Mouse (Mus musculus) midbrain, postnatal 0 days (tissue): ENCODE data around the gene Caprin1. TPM values are rescaled to one million over a fixed set of nuclear protein-coding genes. Genes with fewer than 3 reads are reported as not detected.
A peak's percentile ranks its signal among the peaks of the same experiment; 100 is the strongest.

Experiments used
- ATAC-seq: fragments of 200-750 bp; cut with Nextera tagmentation; 2 replicates; pipeline ENCODE4 v1.8.0; 2017; ENCODE audit warnings: moderate number of reproducible peaks, mild to moderate bottlenecking, moderate TSS enrichment, moderate library complexity; ENCODE audit not compliant: low FRiP score
- DNase-seq: peaks from one replicate; pipeline ENCODE4 v3.0.0-alpha.2; 2015; ENCODE audit warnings: low spot score
- H3K27ac ChIP-seq: fragments of 300-500 bp; sonication (generic); 2 replicates; pipeline ENCODE4 v1.5.1; 2014; ENCODE audit warnings: low read depth, mild to moderate bottlenecking, low read length, mixed read lengths
- H3K27me3 ChIP-seq: fragments of 300-500 bp; sonication (generic); 2 replicates; pipeline ENCODE4 v1.6.1; 2014; ENCODE audit warnings: low read length, control low read depth, mixed read lengths; ENCODE audit not compliant: insufficient read depth
- H3K36me3 ChIP-seq: fragments of 300-500 bp; sonication (generic); 2 replicates; pipeline ENCODE4 v1.6.1; 2014; ENCODE audit warnings: low read length, control low read depth, mixed read lengths; ENCODE audit not compliant: insufficient read depth
- H3K4me1 ChIP-seq: fragments of 300-500 bp; sonication (generic); 2 replicates; pipeline ENCODE4 v1.6.1; 2014; ENCODE audit warnings: mild to moderate bottlenecking, control low read depth, antibody characterized with exemption, low read length, mixed read lengths; ENCODE audit not compliant: insufficient read depth
- H3K4me2 ChIP-seq: fragments of 300-500 bp; sonication (generic); 2 replicates; pipeline ENCODE4 v1.6.1; 2014; ENCODE audit warnings: low read depth, mild to moderate bottlenecking, low read length, mixed read lengths; ENCODE audit not compliant: poor library complexity, severe bottlenecking
- H3K4me3 ChIP-seq: fragments of 300-500 bp; sonication (generic); 2 replicates; pipeline ENCODE4 v1.5.1; 2014; ENCODE audit warnings: low read depth, mild to moderate bottlenecking, low read length, moderate library complexity
- H3K9ac ChIP-seq: fragments of 300-500 bp; sonication (generic); replicated peaks from 2 replicates; pipeline ENCODE4 v1.6.1; 2014; ENCODE audit warnings: mild to moderate bottlenecking, low read length, moderate library complexity, mixed read lengths; ENCODE audit not compliant: poor library complexity, severe bottlenecking
- H3K9me3 ChIP-seq: fragments of 300-500 bp; sonication (generic); 2 replicates; pipeline ENCODE4 v1.6.1; 2016; ENCODE audit warnings: low read length, control low read depth
- CTCF ChIP-seq: IDR thresholded peaks from 2 replicates; pipeline ENCODE4 v1.5.1; 2016; ENCODE audit warnings: antibody characterized with exemption, mild to moderate bottlenecking
- WGBS: fragments of 180-500 bp; shearing (Covaris S2); extraction: QIAGEN DNeasy Blood & Tissue Kit; methylation state at CpG from one replicate; pipeline ENCODE4 v1.1.7; 2014; 5-methylcytosine and 5-hydroxymethylcytosine counted together
- polyA plus RNA-seq: library from polyadenylated mRNA; unstranded; fragments of >200 nt; fragmentation: Nextera tagmentation; extraction: Ambion mirVana; gene quantifications from 2 replicates; pipeline ENCODE4 v1.2.1, GENCODE M21; 2015
- total RNA-seq: library from RNA; depleted of rRNA; stranded (reverse); fragments of >200 nt; gene quantifications from 2 replicates; pipeline ENCODE4 v1.2.3, GENCODE M21; 2014

The Caprin1 gene
- total and polyA plus RNA-seq, 2 experiments from 2014 or later: 226 to 269 TPM

DNA sequence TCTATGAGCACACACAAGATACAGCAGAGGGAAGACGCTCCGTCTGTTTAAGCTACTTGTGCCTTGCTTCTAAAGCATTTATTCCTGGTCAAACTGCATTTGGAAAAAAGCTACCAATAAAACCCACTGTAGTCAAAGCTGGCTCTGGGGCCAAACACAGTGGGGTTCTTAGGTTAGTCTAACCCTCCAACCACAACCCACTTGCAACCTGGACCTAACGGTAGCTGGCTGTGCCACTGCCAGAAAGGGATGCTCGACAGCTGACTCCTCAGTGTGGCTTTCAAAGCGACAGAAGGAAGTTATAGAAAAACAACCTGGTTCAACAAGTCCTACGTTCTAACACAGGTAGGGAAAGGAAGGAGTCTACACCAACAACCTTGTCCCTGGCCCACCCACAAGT lies 66.0 kb downstream of the Caprin1 start:
- no peak overlapping the region for H3K4me3 ChIP-seq
- DNase-seq: no peak
- no peak overlapping the region for H3K4me2 ChIP-seq
- H3K9ac ChIP-seq: no peak overlapping the region
- no peaks in the 10 kb centered on the region for H3K27me3 ChIP-seq
- no peaks in the 10 kb centered on the region for H3K4me1 ChIP-seq
- TF ChIP-seq CTCF: no peak
- peaks cover 60% of the 10 kb centered on the region for H3K36me3 ChIP-seq
- 89% methylated on average over 6 of the region's 6 CpGs for WGBS
- no peaks in the 10 kb centered on the region for H3K9me3 ChIP-seq
- ATAC-seq: no peak
- no peak overlapping the region for H3K27ac ChIP-seq

GRCm38 (mm10) chr2:103730999-103731398 lies 66.5 kb downstream of the Caprin1 start:
- DNase-seq: peak; percentile 70
- Histone ChIP-seq H3K4me3 (no peak overlapping the region), H3K36me3 (peaks cover 64% of the 10 kb centered on the region), H3K4me2 (no peak overlapping the region), H3K9me3 (no peaks in the 10 kb centered on the region), H3K4me1 (no peaks in the 10 kb centered on the region), H3K27me3 (no peaks in the 10 kb centered on the region), H3K27ac (no peak overlapping the region), H3K9ac (no peak overlapping the region)
- ATAC-seq: 0 out of 2 replicates have a peak, but pooled peaks have one; percentile 29
- 80% methylated on average over 8 of the region's 8 CpGs for WGBS
- TF ChIP-seq CTCF: peak; percentile 46

- H3K4me2 ChIP-seq: no peak overlapping the region
- H3K36me3 ChIP-seq: peaks cover 52% of the 10 kb centered on the region
- no peaks in the 10 kb centered on the region for H3K9me3 ChIP-seq
- 88% methylated on average over 12 of the region's 12 CpGs for WGBS
- H3K27me3 ChIP-seq: no peaks in the 10 kb centered on the region
- H3K27ac ChIP-seq: no peak overlapping the region
- TF ChIP-seq CTCF: no peak
- H3K9ac ChIP-seq: no peak overlapping the region
- H3K4me3 ChIP-seq: no peak overlapping the region
- no peak for DNase-seq
- no peaks in the 10 kb centered on the region for H3K4me1 ChIP-seq
- ATAC-seq: no peak
Observed at GRCm38 (mm10) chr2:103728027-103728540, 69.4 kb downstream of the Caprin1 start.

DNA sequence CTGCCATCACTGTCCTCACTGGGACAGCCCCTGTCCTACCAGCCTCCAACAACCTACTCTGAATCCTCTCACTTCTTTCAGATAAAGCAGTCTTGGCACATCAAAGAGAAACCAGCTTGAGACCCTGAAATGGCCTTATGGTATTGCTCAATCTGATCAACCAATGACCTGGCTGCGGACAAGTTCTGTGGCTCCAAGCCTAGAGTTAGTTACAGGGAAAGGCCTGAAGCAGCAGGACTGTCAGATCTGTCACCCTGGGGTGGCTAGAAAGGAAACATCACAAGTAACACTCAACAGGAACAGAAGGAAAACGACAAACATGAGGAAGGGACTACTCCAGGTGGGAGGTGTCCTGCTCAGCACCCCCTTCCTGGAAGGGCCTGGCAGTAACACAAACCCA lies 72.9 kb downstream of the Caprin1 start:
- no peaks in the 10 kb centered on the region for H3K27me3 ChIP-seq
- no peak for TF ChIP-seq CTCF
- H3K4me1 ChIP-seq: no peaks in the 10 kb centered on the region
- H3K4me3 ChIP-seq: no peak overlapping the region
- H3K4me2 ChIP-seq: no peak overlapping the region
- ATAC-seq (no peak), DNase-seq (no peak)
- no peak overlapping the region for H3K9ac ChIP-seq
- H3K36me3 ChIP-seq: peaks cover 39% of the 10 kb centered on the region
- H3K27ac ChIP-seq: no peak overlapping the region
- H3K9me3 ChIP-seq: no peaks in the 10 kb centered on the region
- 84% methylated on average over 2 of the region's 2 CpGs for WGBS

- WGBS: 90% methylated on average over 7 of the region's 7 CpGs
- Histone ChIP-seq H3K4me1 (no peaks in the 10 kb centered on the region), H3K27ac (no peak overlapping the region), H3K9me3 (no peaks in the 10 kb centered on the region), H3K36me3 (peaks cover 18% of the 10 kb centered on the region), H3K4me3 (no peak overlapping the region), H3K27me3 (no peaks in the 10 kb centered on the region), H3K9ac (no peak overlapping the region), H3K4me2 (no peak overlapping the region)
- DNase-seq (no peak), ATAC-seq (no peak)
- no peak for TF ChIP-seq CTCF
Observed at GRCm38 (mm10) chr2:103719292-103719646, 78.2 kb downstream of the Caprin1 start.

DNA sequence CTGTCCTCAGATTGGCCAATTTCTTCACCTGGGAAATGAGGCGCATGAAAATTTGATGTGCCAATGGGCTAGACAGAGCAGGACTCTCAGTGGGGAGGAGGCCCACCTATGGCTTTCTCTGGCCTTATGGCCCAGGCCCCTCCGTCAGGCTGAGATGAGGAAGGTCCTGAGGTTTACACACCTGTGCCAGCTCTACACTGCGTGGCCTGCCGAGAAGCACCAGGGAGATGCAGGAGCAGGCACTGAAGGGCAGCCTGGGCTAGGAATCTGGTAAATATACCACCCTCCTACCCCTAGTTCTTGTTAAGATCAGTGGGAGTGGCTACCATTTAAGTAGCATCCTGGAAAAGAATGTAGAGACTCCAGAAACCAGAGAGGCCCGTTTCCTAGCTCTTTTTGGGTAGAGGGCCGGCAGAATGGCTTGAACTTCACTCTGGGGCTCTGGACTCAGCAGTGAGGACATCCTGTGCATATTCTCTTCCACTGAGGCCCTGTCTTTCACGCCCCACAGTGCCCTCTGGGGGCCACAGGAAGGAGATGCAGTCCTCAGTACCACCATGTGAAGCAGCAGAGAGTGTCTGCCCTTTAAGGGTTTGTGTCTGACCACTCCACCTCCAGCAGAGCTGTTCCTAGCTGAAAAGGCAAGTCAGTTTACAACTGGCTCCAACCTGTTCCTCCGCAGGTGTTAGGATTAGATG lies 78.7 kb downstream of the Caprin1 start:
- H3K36me3 ChIP-seq: peaks cover 13% of the 10 kb centered on the region; the same call in 1 of the 2 replicates
- 57% methylated on average over 8 of the region's 8 CpGs for WGBS
- no peak overlapping the region for H3K4me3 ChIP-seq
- no peak overlapping the region for H3K27ac ChIP-seq
- H3K9ac ChIP-seq: no peak overlapping the region
- ATAC-seq: peak; percentile 77
- peak; percentile 94 for TF ChIP-seq CTCF
- DNase-seq: peak; percentile 85
- H3K27me3 ChIP-seq: no peaks in the 10 kb centered on the region
- H3K9me3 ChIP-seq: no peaks in the 10 kb centered on the region
- no peak overlapping the region for H3K4me2 ChIP-seq
- H3K4me1 ChIP-seq: no peaks in the 10 kb centered on the region
